Mouse (Mus musculus) bone marrow macrophage, adult 2 months (primary cell): ENCODE measurements around the gene Katnal1. TPM values are rescaled to one million over a fixed set of nuclear protein-coding genes. Genes with fewer than 3 reads are reported as not detected.

Experiments
- H3K27ac ChIP-seq: 2 replicates; pipeline ENCODE4 v1.5.1; 2012; ENCODE audit warnings: low read depth, low read length; ENCODE audit not compliant: insufficient read depth
- H3K4me1 ChIP-seq: 2 replicates; pipeline ENCODE4 v1.6.1; 2012; ENCODE audit warnings: low read length; ENCODE audit not compliant: control insufficient read depth, insufficient read depth
- H3K4me3 ChIP-seq: 2 replicates; pipeline ENCODE4 v1.5.1; 2012; ENCODE audit warnings: mild to moderate bottlenecking, low read length, moderate library complexity; ENCODE audit not compliant: insufficient read depth
- CTCF ChIP-seq: IDR thresholded peaks from 2 replicates; pipeline ENCODE4 v1.5.1; 2012; ENCODE audit warnings: low read depth, mild to moderate bottlenecking, low read length, moderate library complexity
- POLR2A ChIP-seq: IDR thresholded peaks from 2 replicates; pipeline ENCODE4 v1.6.1; 2012; ENCODE audit warnings: mild to moderate bottlenecking, low read depth, low read length, borderline replicate concordance
- polyA plus RNA-seq: library from polyadenylated mRNA; stranded (reverse); fragments of >200 nt; gene quantifications from 2 replicates; pipeline ENCODE4 v1.2.4, GENCODE M21; 2012; ENCODE audit not compliant: missing spikeins, insufficient read depth, insufficient read length

The Katnal1 gene
- polyA plus RNA-seq, 1 experiment: 7.1 TPM

- no peak overlapping the region for H3K4me3 ChIP-seq
- H3K27ac ChIP-seq: no peak overlapping the region
- peaks cover 4% of the 10 kb centered on the region; the same call in 1 of the 2 replicates for H3K4me1 ChIP-seq
- no peak for TF ChIP-seq CTCF
- no peak for TF ChIP-seq POLR2A
Observed at GRCm38 (mm10) chr5:148955575-148955974, 26.5 kb upstream of the Katnal1 start.

DNA sequence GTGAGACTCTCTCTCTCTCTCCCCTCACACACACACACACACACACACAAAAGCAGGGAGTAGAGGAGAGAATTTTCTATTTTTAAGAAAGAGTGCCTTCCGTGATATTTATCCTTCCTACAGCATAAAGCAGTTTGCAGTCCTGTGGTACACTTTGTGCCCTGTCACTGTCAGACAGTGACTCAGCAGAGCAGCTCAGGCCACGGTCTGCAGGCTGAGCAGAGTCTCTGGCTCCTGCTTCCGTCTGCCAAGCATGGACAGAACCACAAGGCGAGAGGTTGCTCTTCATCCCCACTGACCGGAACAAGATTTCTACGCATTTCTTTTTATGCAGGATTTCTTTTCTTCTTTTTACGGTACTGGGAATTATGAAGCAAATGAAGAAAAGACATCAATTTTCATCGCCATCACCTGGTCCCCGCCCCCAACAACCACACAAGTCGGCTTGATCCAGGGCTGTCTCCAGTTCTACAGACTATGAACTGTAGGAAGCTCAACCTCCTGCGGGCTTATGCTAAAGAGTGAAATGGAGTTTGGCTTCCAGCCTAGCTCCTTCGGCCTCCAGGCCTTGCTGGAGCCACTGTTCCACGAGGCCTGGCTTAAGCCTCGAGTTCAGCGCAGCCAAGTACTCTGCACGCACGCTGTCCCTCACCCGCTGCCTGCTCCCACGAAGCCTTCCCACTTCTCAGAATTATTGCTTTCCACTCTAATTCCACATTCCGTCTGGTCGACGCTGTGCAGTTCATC, 25.4 kb upstream of the Katnal1 start:
- no peak overlapping the region for H3K4me3 ChIP-seq
- H3K27ac ChIP-seq: no peak overlapping the region
- H3K4me1 ChIP-seq: peaks cover 4% of the 10 kb centered on the region; the same call in 1 of the 2 replicates
- TF ChIP-seq CTCF (no peak), POLR2A (no peak)

DNA sequence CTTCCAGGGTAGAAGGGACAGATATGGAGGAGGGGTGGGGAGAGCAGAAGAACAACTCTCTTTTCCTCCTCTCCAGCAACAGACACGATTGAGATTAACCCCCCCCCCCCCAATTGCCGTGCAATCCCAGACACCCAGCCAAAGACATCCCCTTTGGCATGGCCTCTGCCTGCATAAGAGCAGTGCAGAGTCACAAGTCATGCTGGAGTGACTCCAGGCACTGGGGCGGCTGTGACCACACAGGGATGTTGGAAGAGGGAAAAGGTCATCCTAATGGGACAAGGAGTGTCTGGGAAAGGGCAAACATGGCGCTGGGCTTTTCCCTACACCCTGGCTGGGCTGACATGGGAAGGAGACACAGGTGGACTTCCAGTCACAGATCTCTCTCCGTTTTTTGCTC, 24.0 kb upstream of the Katnal1 start:
- H3K27ac ChIP-seq: no peak overlapping the region
- H3K4me1 ChIP-seq: peaks cover 4% of the 10 kb centered on the region; the same call in 1 of the 2 replicates

GRCm38 (mm10) chr5:148952419-148952818, 23.3 kb upstream of the Katnal1 start:
- peak; percentile 43; the same call in 1 of the 2 replicates for TF ChIP-seq CTCF
- no peak for TF ChIP-seq POLR2A
- no peak overlapping the region for H3K4me3 ChIP-seq
- peaks cover 4% of the 10 kb centered on the region; the same call in 1 of the 2 replicates for H3K4me1 ChIP-seq
- H3K27ac ChIP-seq: no peak overlapping the region

More for the DNA sequence above, 24.0 kb upstream of the Katnal1 start:
- TF ChIP-seq POLR2A (no peak), CTCF (no peak)
- no peak overlapping the region for H3K4me3 ChIP-seq

DNA sequence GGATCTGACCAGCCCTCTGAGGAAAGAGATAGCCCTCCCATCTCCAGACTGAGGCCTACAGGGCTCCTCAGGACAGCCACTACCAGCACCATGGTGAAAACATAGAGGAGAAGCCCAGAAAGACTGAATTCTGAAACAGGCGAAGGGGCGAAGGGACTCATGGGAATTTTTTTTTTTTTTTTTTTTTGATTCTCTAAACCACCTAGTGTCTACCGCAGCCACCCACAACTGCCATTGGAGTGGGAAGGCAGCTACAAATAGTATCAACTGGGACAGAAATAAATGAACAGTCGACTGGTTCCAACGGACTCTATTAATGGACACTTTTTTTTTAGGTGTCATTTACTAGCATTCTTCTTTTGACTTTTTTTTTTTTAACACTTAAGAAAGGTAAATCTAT, 22.2 kb upstream of the Katnal1 start:
- no peak overlapping the region for H3K4me3 ChIP-seq
- TF ChIP-seq POLR2A: no peak
- TF ChIP-seq CTCF: no peak
- no peak overlapping the region for H3K27ac ChIP-seq
- H3K4me1 ChIP-seq: peaks cover 4% of the 10 kb centered on the region; the same call in 1 of the 2 replicates

GRCm38 (mm10) chr5:148950064-148950463, 20.9 kb upstream of the Katnal1 start:
- no peak overlapping the region for H3K27ac ChIP-seq
- TF ChIP-seq POLR2A (no peak), CTCF (no peak)
- no peak overlapping the region for H3K4me3 ChIP-seq
- peaks cover under 1% of the 10 kb centered on the region; the same call in 1 of the 2 replicates for H3K4me1 ChIP-seq

DNA sequence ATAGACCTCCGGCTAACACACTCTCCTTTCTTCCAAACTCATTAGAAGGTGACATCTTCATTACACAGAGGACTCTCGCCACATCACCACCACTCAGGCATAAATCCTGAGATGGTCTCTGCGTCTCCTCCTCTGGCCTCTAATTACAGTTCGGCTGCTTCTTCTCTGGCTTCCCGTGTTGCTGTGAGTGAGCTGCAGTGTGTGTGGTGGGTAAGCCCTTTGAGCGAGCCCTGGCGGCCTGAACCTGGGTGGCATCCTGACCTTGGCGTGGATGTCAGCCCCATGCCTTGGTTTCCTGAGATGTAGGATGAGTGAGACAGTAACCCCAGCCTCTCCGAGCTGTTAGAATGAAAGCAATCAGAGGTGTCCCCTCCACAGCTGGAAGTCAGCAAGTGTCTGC, 19.5 kb upstream of the Katnal1 start:
- no peak for TF ChIP-seq CTCF
- no peak for TF ChIP-seq POLR2A
- Histone ChIP-seq H3K4me1 (no peaks in the 10 kb centered on the region), H3K27ac (no peak overlapping the region), H3K4me3 (no peak overlapping the region)

DNA sequence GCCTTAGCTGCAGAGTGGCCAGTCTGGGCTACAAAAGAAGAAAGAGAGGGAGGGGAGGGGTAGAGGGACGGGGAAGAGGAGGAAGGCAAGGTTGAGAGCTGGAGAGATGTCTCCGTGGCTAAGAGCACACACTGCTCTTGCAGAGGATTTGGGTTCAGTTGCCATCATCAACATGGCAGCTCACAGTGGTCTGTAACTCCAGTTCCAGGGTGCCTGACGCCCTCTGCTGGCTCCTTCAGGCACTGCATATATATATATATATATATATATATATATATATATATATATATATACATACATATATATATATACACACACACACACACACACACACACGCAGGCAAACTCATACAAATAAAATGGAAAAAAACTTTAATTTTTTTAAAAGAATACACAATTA, 18.3 kb upstream of the Katnal1 start:
- no peaks in the 10 kb centered on the region for H3K4me1 ChIP-seq
- no peak for TF ChIP-seq CTCF
- no peak for TF ChIP-seq POLR2A
- H3K27ac ChIP-seq: no peak overlapping the region
- H3K4me3 ChIP-seq: no peak overlapping the region

- H3K27ac ChIP-seq: no peak overlapping the region
- H3K4me3 ChIP-seq: no peak overlapping the region
- no peaks in the 10 kb centered on the region for H3K4me1 ChIP-seq
- TF ChIP-seq POLR2A (no peak), CTCF (peak; percentile 49)
Observed at GRCm38 (mm10) chr5:148946787-148947186, 17.7 kb upstream of the Katnal1 start.

GRCm38 (mm10) chr5:148945735-148946134, 16.6 kb upstream of the Katnal1 start:
- Histone ChIP-seq H3K4me1 (no peaks in the 10 kb centered on the region), H3K27ac (no peak overlapping the region), H3K4me3 (no peak overlapping the region)
- TF ChIP-seq CTCF (no peak), POLR2A (no peak)

- Histone ChIP-seq H3K4me1 (no peaks in the 10 kb centered on the region), H3K4me3 (no peak overlapping the region), H3K27ac (no peak overlapping the region)
- no peak for TF ChIP-seq CTCF
- TF ChIP-seq POLR2A: no peak
Observed at GRCm38 (mm10) chr5:148944024-148944423, 14.9 kb upstream of the Katnal1 start.
